Mouse (Mus musculus) layer of hippocampus, postnatal 36 days (tissue): ENCODE results near the gene Mrps21. TPM values are rescaled to one million over a fixed set of nuclear protein-coding genes. Genes with fewer than 3 reads are reported as not detected.

Experiments used
- DNase-seq, 2 experiments: peaks; one replicate each; pipeline ENCODE4 v3.0.0; 2022
- total RNA-seq, 2 experiments: library from RNA; stranded (reverse); gene quantifications; 2 replicates each; pipeline ENCODE4 v1.2.3; 2021

Gene Mrps21
- total RNA-seq, 2 experiments from 2014 or later: 159 to 165 TPM

DNA sequence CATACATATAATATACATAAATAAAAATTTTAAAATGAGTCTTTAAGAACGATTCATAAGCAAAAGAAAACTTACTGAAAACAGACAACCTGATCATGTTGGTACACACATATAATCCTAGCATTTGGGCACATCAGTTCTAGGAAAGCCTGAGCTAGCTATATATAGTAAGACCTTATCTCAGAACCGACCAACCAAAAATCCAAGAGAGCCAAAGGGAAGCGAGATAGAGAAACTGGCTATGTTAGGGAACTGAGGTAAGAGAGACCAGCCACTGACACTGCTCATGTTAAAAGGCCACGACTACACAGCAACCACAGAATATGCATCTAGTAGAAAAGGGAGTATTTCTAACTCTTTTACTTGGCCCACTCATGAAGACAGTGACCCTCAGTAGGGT, 20.7 kb downstream of the Mrps21 start:
- DNase-seq: no peak

DNA sequence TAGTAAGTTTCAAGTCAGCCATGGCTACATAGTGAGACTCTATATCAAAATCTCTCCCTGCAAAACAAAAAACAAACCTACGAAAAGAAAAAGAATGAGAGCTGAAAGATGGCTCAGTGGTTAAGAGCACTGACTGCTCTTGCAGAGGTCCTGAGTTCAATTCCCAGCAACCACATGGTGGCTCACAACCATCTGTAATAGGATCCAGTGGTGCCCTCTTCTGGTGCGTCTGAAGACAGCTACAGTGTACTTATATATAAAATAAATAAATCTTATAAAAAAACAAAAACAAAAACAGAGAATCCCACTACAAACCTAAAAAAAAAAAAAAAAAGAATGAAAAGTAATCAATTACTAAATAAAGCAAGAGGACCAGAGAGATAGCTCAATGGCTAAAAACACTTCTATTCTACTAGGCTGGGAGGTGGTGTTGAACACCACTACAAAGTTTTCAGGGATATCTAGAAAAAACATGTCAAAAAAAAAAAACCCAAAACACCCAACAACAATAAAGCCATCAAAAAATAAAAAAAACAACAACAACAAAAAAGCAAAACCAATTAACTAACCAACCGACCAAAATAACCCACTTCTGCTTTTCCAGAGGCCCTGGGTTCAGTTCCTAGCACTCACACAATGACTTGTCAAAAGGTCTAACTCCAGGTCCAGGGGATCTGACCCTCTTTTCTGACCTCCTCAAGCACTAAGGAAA, 28.7 kb downstream of the Mrps21 start:
- no peak for DNase-seq

DNA sequence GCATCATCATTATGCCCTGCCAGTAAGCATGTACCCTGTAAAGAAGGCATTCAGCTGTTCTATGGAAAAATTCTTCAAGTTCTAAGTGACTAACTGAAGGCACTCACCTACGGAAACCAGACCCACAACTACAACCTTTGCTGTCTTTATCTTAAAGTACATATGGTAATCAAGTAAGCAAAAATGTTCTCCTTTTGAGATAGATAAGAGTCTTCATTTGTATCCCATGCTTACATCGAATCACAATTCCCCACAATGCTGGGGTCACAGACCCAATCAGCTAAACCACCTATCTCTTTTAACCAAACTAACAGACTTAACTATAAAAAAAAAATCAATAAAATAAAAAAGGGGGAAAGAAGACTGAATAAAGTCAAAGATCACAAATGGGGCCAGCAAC, 32.1 kb downstream of the Mrps21 start:
- DNase-seq: no peak

DNA sequence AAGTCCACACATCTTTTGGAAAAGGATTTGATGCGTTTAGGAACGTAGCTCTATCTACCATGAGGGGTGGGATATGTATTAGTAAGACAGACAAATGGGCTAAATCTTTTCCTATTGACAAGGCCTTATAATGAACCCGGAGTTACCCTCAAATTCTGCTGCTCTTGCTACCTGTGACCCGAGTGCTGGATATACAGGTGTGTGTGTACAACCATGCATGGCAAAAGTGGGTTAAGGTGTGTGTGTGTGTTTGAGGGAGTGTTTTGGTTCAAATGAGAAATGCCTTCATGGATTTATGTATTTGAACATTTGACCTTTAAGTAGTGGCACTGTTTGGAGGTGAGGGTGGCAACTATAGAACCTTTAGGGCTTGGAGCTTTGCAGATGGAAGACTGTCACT, 42.3 kb downstream of the Mrps21 start:
- no peak for DNase-seq

DNA sequence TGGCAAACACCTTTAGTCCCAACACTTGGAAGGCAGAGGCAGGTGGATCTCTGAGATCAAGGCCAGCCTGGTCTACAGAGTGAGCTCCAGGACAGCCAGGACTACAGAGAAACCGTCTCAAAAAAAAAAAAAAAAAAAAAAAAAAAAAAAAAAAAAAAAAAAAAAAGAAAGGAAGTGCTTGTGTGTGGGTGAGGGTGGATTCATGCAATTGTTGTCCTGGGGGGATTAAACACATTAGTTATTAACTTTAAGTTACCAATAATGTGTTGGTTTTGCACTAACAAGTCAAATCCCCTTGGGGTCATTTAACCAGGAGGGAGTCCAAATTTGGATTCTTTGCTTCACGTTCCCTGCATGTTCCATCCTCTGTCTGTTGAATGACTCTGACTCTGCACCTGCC, 45.0 kb downstream of the Mrps21 start:
- DNase-seq: no peak

DNA sequence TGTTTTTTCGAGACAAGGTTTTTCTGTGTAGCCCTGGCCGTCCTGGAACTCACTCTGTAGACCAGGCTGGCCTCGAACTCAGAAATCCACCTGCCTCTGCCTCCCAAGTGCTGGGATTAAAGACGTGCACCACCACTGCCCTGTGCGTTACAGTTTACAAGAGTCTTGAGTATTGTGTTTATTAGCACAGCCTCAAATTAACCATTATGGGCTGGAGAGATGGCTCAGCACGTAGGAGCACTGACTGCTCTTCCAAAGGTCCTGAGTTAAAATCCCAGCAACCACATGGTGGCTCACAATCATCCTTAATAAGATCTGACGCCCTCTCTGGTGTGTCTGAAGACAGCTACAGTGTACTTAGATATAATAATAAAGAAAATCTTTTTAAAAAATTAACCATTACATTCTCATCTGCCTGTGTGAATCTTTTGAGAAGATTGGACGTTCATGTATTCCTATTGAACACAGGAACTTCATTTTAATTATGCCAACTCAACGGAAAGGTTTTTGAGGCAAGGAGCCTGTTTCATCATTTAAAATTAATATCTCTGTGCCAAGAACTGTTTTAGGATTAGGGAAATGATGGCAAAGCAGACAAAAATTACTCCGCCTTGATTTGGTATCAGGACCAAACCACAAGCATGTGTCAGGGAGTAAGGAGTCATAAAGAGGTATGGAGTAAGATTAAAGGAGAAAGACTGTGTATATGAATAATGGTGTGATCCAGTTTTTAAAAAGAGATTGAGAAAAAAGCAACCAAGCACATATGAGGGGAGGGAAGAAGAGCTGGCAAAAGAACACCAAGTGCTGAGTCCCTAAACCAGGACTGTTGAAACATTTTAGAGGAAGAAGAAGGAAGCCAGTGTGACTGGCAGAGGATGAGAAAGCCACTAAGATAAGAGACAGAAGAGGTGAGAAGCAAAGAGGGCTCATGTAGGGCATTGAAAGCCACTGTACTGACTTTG, 51.0 kb downstream of the Mrps21 start:
- DNase-seq: no peak

DNA sequence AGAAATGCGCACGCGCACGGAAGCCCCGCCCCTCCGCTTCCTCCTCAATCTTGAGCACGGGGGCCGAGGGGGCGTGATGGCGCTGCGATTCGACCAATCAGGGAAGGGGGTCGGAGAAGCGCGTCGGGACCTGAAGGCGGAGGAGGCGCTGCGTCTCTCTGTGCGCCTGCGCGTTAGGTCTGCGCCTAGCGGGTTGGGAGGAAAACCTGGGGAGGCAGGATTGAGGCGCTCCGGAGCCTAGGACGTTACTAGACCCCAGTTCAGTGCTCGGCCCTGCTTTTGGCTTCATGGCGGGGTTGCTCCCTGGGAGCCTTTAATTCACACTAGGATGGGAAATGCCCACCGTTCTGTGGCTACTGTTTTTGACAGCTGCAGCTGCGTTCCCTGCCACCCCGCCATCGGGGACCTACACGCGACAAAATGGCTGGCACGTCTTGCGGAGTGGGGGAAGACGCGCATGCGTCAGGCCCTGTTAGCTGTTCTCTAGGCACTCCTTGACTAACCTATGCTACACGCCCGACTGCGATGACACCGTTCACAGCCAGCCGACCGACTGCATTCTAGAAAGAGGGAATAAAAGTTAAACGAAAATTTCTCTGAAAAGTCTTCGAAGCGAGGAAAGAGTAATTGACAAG, 51.9 kb downstream of the Mrps21 start:
- peak; percentile 99 for DNase-seq

DNA sequence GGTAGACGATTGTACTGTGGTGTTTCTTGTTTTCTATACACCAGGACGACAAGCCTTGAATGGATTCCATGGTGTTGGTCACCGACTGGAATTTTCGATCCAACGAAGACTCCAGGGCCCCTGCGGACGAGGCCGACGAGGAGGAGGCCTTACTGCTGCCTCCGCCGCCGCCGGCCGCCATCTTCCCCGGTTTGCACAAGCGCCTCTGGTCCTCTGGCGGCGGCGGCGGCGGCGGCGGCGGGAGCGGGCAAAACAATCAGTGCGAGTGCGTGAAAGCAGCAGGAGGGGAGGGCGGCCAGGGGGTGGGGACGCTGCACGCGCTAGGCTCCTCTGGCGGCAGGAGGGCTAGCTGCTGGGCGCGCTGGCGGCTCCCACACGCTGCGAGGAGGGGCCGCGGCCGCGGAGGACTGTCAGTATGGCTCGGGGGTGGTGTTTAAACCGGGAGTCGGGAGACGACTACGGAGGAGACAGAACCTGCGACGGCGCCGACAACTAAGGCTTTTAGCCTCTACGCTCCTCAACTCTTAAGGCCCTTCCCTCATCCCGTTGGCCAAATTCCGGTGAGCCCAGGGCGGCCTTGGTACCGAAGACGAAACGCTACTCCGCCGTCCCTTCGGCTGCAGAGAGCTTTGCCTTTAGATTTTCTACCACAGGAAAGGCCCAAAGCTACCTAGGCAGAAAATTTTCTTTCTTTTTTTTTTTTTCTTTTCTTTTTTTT, 52.6 kb downstream of the Mrps21 start, which contains the start of gene Rprd2:
Gene Rprd2 (minus strand): TSS at position 293 of the 718 bp plus-strand sequence.
- DNase-seq: peak; percentile 82 to 84

DNA sequence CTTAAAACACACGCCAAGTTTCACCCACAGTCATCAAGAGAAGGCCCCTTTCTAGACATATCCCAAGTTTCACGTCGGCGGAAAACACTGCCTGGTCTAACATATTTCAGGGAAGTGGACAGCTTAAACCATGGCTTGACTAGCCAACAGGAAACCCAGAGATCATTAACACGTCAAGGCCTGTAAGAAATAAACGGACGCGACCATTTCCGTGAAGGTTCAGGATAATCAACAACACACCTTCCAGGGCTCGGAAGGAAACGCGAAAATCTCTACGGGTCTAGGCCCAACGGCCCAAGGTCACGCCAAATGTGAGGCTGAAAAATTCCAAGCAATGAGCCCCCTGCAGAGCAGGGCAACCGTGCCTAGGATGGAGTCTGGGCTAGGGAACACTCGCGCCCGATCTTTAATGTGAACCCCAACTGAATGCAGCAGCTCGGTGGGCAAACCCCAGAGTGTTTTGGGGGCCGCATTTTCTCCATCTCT, 53.2 kb downstream of the Mrps21 start:
- no peak for DNase-seq

DNA sequence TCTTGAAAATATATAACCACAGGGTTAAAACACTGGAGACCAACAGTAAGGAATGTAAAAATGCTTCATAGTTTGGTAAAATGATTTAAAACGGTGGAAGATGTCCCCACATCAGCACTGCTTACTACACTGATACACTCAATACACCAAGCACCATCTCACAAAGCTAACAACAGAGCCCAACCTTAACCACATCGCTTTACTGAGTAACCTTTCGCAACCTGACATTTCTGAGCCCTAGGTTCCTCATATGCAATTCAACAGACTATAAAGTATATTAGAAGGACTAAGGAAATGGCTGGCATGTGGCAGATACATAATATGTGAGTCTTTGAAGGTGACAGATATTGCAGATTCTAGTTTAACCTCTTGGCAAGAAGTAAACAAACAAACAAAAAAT, 54.6 kb downstream of the Mrps21 start:
- no peak for DNase-seq

Other genes starting within 250 kb of the Mrps21 start
- gene Ensa, start 246.5 kb downstream of the Mrps21 start, total RNA-seq: 100 to 1,000 TPM; 310 TPM
- gene Mcl1, start 212.7 kb downstream of the Mrps21 start, total RNA-seq: 10 to 100 TPM; 60.8 to 61.3 TPM
- gene Adamtsl4, start 183.6 kb downstream of the Mrps21 start, total RNA-seq: 1 to 10 TPM; 5.0 to 5.1 TPM
- 10 to 100 TPM in 1 of 2 experiments, 1 to 10 TPM in 1; 8.4 to 10.5 TPM for gene Ecm1, start 131.9 kb downstream of the Mrps21 start, total RNA-seq
- 10 to 100 TPM; 39.4 to 51.2 TPM for gene Tars2, start 111.3 kb downstream of the Mrps21 start, total RNA-seq
- gene Rprd2, start 52.7 kb downstream of the Mrps21 start, total RNA-seq: 10 to 100 TPM; 68.5 to 71.8 TPM
- 10 to 100 TPM; 29.9 to 38.4 TPM for gene Prpf3, start 15.6 kb downstream of the Mrps21 start, total RNA-seq
- 10 to 100 TPM in 1 of 2 experiments, 1 to 10 TPM in 1; 8.1 to 12.9 TPM for gene Ciart, start 10.7 kb upstream of the Mrps21 start, total RNA-seq
- gene BC028528, start 20.5 kb upstream of the Mrps21 start, total RNA-seq: 1 to 10 TPM; 2.5 to 3.6 TPM
- gene Aph1a, start 22.4 kb upstream of the Mrps21 start, total RNA-seq: 10 to 100 TPM; 72.2 to 83.3 TPM
- gene Car14, start 33.2 kb upstream of the Mrps21 start, total RNA-seq: 10 to 100 TPM in 1 of 2 experiments, 1 to 10 TPM in 1; 9.0 to 12.2 TPM
- 10 to 100 TPM; 77.4 to 94.7 TPM for gene Anp32e, start 57.7 kb upstream of the Mrps21 start, total RNA-seq
- gene Plekho1, start 124.5 kb upstream of the Mrps21 start, total RNA-seq: 10 to 100 TPM; 37.3 to 41.0 TPM
- gene Vps45, start 186.9 kb upstream of the Mrps21 start, total RNA-seq: 10 to 100 TPM; 40.8 to 46.3 TPM
- gene Otud7b, start 233.0 kb upstream of the Mrps21 start, total RNA-seq: 10 to 100 TPM; 31.0 to 32.6 TPM